Mouse (Mus musculus): ENCODE results near the gene Iqgap1.

DNA sequence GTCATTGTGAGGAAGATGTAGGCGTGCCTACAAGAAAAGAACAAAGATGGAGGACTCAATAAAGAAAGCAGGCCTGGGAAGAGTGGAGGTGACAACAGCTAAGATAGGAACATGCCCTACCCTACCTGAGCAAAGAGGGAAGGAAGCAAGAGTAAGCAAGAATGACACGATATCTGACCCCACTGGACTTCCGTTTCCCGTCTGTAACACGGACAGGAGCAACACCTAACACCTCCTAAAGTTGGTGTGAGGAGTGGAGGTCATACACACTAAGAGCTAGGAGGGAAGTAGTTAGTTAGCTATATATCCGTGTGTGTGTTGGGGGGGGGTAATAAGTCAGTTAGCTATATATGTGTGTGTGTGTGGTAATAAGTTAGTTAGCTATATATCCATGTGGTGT lies 47.4 kb downstream of the Iqgap1 start:
- TF ChIP-seq CTCF (IDR thresholded peaks at IDR 0.05; ENCODE audit: control insufficient read depth, insufficient read depth, insufficient replicate concordance, low read depth, low read length) = no peak
- no peak for TF ChIP-seq POLR2A (IDR thresholded peaks at IDR 0.05; ENCODE audit: control insufficient read depth, low read depth, low read length)

Data from testis, adult 2 months (tissue).